Mouse (Mus musculus) heart, embryonic 16.5 days (tissue): Measurements from ENCODE around the gene Hk3. TPM values are rescaled to one million over a fixed set of nuclear protein-coding genes. Genes with fewer than 3 reads are reported as not detected.

ENCODE experiments used
- ATAC-seq: fragments of 200-750 bp; cut with Nextera tagmentation; replicated peaks from 2 replicates; pipeline ENCODE4 v1.8.0; 2017; ENCODE audit warnings: moderate number of reproducible peaks; ENCODE audit not compliant: insufficient read depth, low FRiP score; ENCODE audit errors: extremely low read depth
- H3K27ac ChIP-seq: fragments of 300-500 bp; sonication (generic); 2 replicates; pipeline ENCODE4 v1.5.1; 2014; ENCODE audit warnings: mild to moderate bottlenecking, low read length, control low read depth, moderate library complexity
- H3K27me3 ChIP-seq: fragments of 300-500 bp; sonication (generic); 2 replicates; pipeline ENCODE4 v1.6.1; 2014; ENCODE audit warnings: low read length, mixed read lengths; ENCODE audit not compliant: control insufficient read depth, insufficient read depth
- H3K36me3 ChIP-seq: fragments of 300-500 bp; sonication (generic); 2 replicates; pipeline ENCODE4 v1.6.1; 2014; ENCODE audit not compliant: control insufficient read depth, insufficient read depth
- H3K4me1 ChIP-seq: fragments of 300-500 bp; sonication (generic); 2 replicates; pipeline ENCODE4 v1.6.1; 2014; ENCODE audit warnings: low read length, mixed read lengths; ENCODE audit not compliant: control insufficient read depth, insufficient read depth
- H3K4me2 ChIP-seq: fragments of 300-500 bp; sonication (generic); 2 replicates; pipeline ENCODE4 v1.6.1; 2014; ENCODE audit warnings: low read depth, mild to moderate bottlenecking, control low read depth, low read length
- H3K4me3 ChIP-seq: fragments of 300-500 bp; sonication (generic); 2 replicates; pipeline ENCODE4 v1.5.1; 2014; ENCODE audit warnings: mild to moderate bottlenecking, control low read depth, low read length
- H3K9ac ChIP-seq: fragments of 300-500 bp; sonication (generic); 2 replicates; pipeline ENCODE4 v1.6.1; 2014; ENCODE audit warnings: low read length, control low read depth
- H3K9me3 ChIP-seq: fragments of 300-500 bp; sonication (generic); replicated peaks from 2 replicates; pipeline ENCODE4 v1.6.1; 2016; ENCODE audit warnings: low read length; ENCODE audit not compliant: control insufficient read depth
- WGBS: fragments of 180-500 bp; shearing (Covaris S2); extraction: QIAGEN DNeasy Blood & Tissue Kit; methylation state at CpG from one replicate; pipeline ENCODE4 v1.1.7; 2014; 5-methylcytosine and 5-hydroxymethylcytosine counted together
- polyA plus RNA-seq: library from polyadenylated mRNA; unstranded; fragments of >200 nt; fragmentation: Nextera tagmentation; extraction: Ambion mirVana; gene quantifications from 2 replicates; pipeline ENCODE4 v1.2.1, GENCODE M21; 2015

Hk3 gene
- polyA plus RNA-seq, 1 experiment from 2014 or later = 0.72 TPM

- Histone ChIP-seq H3K4me2 (no peak overlapping the region), H3K36me3 (no peaks in the 10 kb centered on the region), H3K4me1 (no peaks in the 10 kb centered on the region), H3K4me3 (no peak overlapping the region), H3K9ac (no peak overlapping the region), H3K9me3 (no peaks in the 10 kb centered on the region), H3K27me3 (peaks cover 3% of the 10 kb centered on the region), H3K27ac (no peak overlapping the region)
- WGBS = 73% methylated on average over 6 of the region's 6 CpGs
- ATAC-seq = no peak
Observed at GRCm38 (mm10) chr13:55008589-55008988, 12.6 kb downstream of the Hk3 start.

- no peak overlapping the region for H3K27ac ChIP-seq
- H3K4me1 ChIP-seq = no peaks in the 10 kb centered on the region
- ATAC-seq = no peak
- no peaks in the 10 kb centered on the region for H3K36me3 ChIP-seq
- H3K9ac ChIP-seq = no peak overlapping the region
- H3K9me3 ChIP-seq = no peaks in the 10 kb centered on the region
- H3K27me3 ChIP-seq = no peaks in the 10 kb centered on the region; the same call in 1 of the 2 replicates
- H3K4me2 ChIP-seq = no peak overlapping the region
- no peak overlapping the region for H3K4me3 ChIP-seq
- 59% methylated on average over 7 of the region's 7 CpGs for WGBS
Observed at GRCm38 (mm10) chr13:55006415-55006742, 14.8 kb downstream of the Hk3 start.

DNA sequence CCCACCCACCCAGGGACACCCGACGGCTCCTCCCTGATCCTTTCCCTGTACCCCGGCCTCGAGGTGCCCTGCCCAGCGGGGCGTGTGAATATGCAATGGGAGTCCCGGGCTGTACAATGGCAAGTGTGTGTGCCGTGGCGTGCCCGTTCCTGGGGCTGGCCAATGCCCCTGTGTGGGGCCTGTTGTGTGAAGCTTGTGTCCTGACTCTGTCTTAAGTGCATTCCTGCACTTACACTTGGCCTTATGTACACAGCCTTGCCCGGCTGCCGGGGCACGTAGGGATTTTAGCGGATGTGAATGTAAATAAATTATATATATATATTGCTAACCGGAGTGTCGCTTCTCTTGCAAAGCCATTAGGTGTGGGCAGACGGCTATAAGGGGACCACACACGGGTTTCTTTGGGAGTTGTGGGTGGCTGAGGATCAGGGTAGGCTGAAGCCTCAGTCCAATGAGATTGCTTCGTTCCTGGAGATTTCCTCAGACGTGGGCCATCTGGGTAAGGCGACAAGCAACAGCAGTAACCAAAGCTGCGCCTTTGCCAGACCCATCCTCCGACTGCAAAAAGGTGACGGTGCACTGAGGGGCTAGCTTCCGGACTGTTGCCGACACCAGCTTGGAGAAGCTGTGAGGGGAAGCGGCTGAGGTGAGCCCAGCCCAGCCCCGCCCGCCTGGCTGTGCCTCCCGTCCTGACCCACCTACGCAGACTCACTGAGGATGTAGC, 15.3 kb downstream of the Hk3 start:
- H3K27me3 ChIP-seq = no peaks in the 10 kb centered on the region; the same call in 1 of the 2 replicates

GRCm38 (mm10) chr13:55004646-55005045, 16.5 kb downstream of the Hk3 start:
- Histone ChIP-seq H3K9me3 (no peaks in the 10 kb centered on the region), H3K27ac (no peak overlapping the region), H3K36me3 (no peaks in the 10 kb centered on the region), H3K4me2 (no peak overlapping the region), H3K27me3 (no peaks in the 10 kb centered on the region; the same call in 1 of the 2 replicates), H3K4me1 (no peaks in the 10 kb centered on the region), H3K9ac (no peak overlapping the region), H3K4me3 (no peak overlapping the region)
- 67% methylated on average over 11 of the region's 11 CpGs for WGBS
- ATAC-seq = no peak

More for the DNA sequence above, 15.3 kb downstream of the Hk3 start:
- no peak overlapping the region for H3K4me3 ChIP-seq
- H3K4me1 ChIP-seq = no peaks in the 10 kb centered on the region
- H3K9me3 ChIP-seq = no peaks in the 10 kb centered on the region
- H3K36me3 ChIP-seq = no peaks in the 10 kb centered on the region
- no peak overlapping the region for H3K9ac ChIP-seq
- ATAC-seq = no peak
- no peak overlapping the region for H3K4me2 ChIP-seq
- WGBS = 67% methylated on average over 31 of the region's 31 CpGs
- H3K27ac ChIP-seq = no peak overlapping the region

DNA sequence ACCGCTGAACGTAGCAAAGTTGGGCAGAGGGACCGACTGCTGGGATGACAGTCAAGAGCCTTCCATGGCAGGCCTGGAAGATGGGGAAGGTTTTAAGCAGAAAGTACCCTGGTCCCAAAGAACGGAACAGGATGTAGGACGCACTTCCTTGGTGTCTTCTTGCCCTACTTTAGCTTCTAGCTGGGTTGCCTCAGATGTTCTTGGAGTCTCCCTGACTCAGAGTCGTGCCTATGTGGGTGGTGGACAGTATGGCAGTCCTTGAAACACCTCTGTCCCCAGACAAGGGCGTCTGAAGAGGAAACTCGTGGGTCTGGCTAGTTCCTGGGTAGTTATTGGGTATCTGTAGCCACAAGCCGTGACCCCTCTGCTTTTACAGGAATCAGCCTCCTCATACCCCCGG, 19.1 kb downstream of the Hk3 start:
- ATAC-seq = no peak
- Histone ChIP-seq H3K9me3 (no peaks in the 10 kb centered on the region), H3K4me3 (no peak overlapping the region), H3K27ac (no peak overlapping the region), H3K4me2 (no peak overlapping the region), H3K9ac (no peak overlapping the region), H3K27me3 (no peaks in the 10 kb centered on the region; the same call in none of the 2 replicates), H3K36me3 (no peaks in the 10 kb centered on the region), H3K4me1 (no peaks in the 10 kb centered on the region)
- WGBS = 69% methylated on average over 10 of the region's 10 CpGs

GRCm38 (mm10) chr13:55000433-55000832, 20.8 kb downstream of the Hk3 start:
- no peak for ATAC-seq
- H3K9me3 ChIP-seq = no peaks in the 10 kb centered on the region
- H3K4me1 ChIP-seq = no peaks in the 10 kb centered on the region
- 62% methylated on average over 10 of the region's 10 CpGs for WGBS
- no peak overlapping the region for H3K9ac ChIP-seq
- no peaks in the 10 kb centered on the region; the same call in 1 of the 2 replicates for H3K27me3 ChIP-seq
- H3K4me2 ChIP-seq = no peak overlapping the region
- H3K36me3 ChIP-seq = no peaks in the 10 kb centered on the region
- H3K4me3 ChIP-seq = no peak overlapping the region
- no peak overlapping the region for H3K27ac ChIP-seq

DNA sequence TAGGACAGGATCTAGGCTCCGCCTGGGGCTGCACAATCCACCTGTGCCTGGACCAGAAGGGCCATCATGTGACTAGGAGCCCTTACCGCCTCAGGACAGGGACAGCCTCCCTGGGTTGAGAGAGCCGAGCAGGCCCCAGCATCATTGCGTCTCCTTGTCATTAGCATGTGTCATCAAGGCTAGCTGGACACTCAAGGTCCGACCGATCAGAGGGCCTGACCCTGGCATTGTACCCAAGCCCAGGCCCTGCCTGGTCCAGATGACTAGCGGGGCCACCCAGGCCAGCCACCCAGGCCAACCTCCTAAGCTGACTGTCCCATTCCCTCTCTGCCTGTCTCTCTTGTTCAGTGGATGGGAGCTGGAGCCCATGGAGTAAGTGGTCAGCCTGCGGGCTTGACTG, 23.6 kb downstream of the Hk3 start:
- WGBS = 86% methylated on average over 8 of the region's 8 CpGs
- Histone ChIP-seq H3K36me3 (no peaks in the 10 kb centered on the region), H3K27ac (no peak overlapping the region), H3K4me2 (no peak overlapping the region), H3K9me3 (no peaks in the 10 kb centered on the region), H3K4me3 (no peak overlapping the region), H3K27me3 (no peaks in the 10 kb centered on the region; the same call in 1 of the 2 replicates), H3K4me1 (no peaks in the 10 kb centered on the region; the same call in 1 of the 2 replicates), H3K9ac (no peak overlapping the region)
- ATAC-seq = no peak

DNA sequence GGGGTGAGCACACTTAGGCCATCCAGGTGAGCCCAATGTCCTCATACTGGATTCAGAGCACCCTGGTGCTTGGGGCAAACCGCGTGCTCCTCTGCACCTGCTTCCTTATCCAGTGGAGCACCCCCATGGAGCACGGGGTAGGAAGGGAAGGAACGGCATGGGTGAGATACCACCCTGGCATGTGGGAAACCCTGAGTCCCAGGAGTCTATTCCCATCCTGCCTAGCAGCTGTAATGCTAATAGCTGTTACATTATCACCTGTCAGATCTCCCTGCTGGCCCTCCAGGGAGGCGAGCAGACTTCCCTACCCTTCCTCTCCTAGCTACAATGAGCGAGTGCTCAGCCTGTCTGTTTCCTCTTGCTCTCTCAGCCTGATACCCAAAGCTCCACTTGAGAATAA, 26.0 kb downstream of the Hk3 start:
- Histone ChIP-seq H3K4me1 (no peaks in the 10 kb centered on the region; the same call in 1 of the 2 replicates), H3K27ac (no peak overlapping the region), H3K4me3 (no peak overlapping the region), H3K4me2 (no peak overlapping the region), H3K27me3 (no peaks in the 10 kb centered on the region; the same call in 1 of the 2 replicates), H3K36me3 (no peaks in the 10 kb centered on the region), H3K9ac (no peak overlapping the region), H3K9me3 (no peaks in the 10 kb centered on the region)
- WGBS = 50% methylated on average over 6 of the region's 6 CpGs
- ATAC-seq = no peak

DNA sequence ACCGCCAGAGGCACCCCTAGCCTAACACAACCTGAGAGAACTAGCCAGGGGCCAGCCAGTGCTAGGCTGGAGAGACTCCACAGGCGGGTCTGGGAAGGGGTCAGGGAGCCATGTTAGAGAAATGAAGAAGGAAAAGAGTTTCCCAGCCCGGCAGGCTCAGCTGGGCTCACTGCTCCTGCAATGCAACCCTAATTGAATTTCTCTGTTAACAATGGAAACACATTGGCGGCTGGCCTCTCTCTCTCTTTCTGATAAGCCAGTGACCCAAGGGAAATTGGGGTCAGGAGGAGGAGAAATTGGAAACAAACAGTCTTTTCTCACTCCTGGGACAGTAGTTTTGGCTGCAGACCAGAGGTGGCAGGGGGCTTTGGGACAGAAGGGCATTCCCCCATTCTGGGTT, 26.6 kb downstream of the Hk3 start:
- ATAC-seq = no peak
- no peak overlapping the region for H3K9ac ChIP-seq
- H3K36me3 ChIP-seq = no peaks in the 10 kb centered on the region
- no peaks in the 10 kb centered on the region; the same call in 1 of the 2 replicates for H3K27me3 ChIP-seq
- H3K4me1 ChIP-seq = no peaks in the 10 kb centered on the region; the same call in 1 of the 2 replicates
- no peaks in the 10 kb centered on the region for H3K9me3 ChIP-seq
- no peak overlapping the region for H3K27ac ChIP-seq
- no peak overlapping the region for H3K4me2 ChIP-seq
- WGBS = 28% methylated on average over 4 of the region's 4 CpGs
- H3K4me3 ChIP-seq = no peak overlapping the region
